ENCODE assay signal across 8 mouse cellular contexts in the genomic region with DNA sequence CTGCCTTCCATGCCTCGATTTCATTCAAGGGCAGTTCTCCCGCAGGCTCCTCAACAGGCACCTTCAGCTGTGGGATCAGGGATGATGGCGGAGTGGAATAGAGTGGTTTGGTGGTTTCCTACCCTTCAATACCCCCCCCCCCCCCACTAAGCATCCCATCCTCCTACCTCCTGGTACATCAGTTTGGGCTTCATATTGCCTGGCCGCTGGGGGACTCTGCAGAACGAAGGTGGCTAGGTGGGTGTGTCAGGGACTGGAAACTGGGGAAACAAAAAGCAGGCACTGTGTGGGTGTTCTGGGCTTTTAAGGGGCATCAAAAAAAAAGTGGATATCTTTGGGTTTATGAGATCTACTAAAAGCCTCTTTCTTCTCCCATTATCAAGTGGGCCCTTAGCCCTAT. TPM values are rescaled to one million over a fixed set of nuclear protein-coding genes. Genes with fewer than 3 reads are reported as not detected.
DNase-seq lines count a peak whose midpoint lies in the region; ATAC-seq and TF ChIP-seq lines count a peak whose summit lies in the region.

No protein-coding gene starts in this region.

- H3K9me3 ChIP-seq in liver, embryonic 11.5 days (ENCODE audit: control insufficient read depth, low read length), result no peaks in the 10 kb centered on the region
- H3K9me3 ChIP-seq in embryonic facial prominence, embryonic 14.5 days (ENCODE audit: control insufficient read depth, low read length), result no peaks in the 10 kb centered on the region
- H3K9me3 ChIP-seq in hindbrain, postnatal 0 days (ENCODE audit: low read length), result no peaks in the 10 kb centered on the region
- H3K9me3 ChIP-seq in midbrain, postnatal 0 days (ENCODE audit: low read length), result no peaks in the 10 kb centered on the region

- WGBS in liver, embryonic 11.5 days, result 50% methylated on average over 5 of the region's 5 CpGs
- 66% methylated on average over 5 of the region's 5 CpGs for WGBS in embryonic facial prominence, embryonic 14.5 days
- 48% methylated on average over 5 of the region's 5 CpGs for WGBS in hindbrain, postnatal 0 days
- WGBS in midbrain, postnatal 0 days, result 62% methylated on average over 5 of the region's 5 CpGs

- H3K27me3 ChIP-seq in liver, embryonic 11.5 days (replicated peaks; ENCODE audit: control insufficient read depth, insufficient read depth, low read length), result no peaks in the 10 kb centered on the region
- H3K27me3 ChIP-seq in embryonic facial prominence, embryonic 14.5 days (replicated peaks; ENCODE audit: control insufficient read depth, insufficient read depth, low read length), result no peaks in the 10 kb centered on the region
- no peaks in the 10 kb centered on the region for H3K27me3 ChIP-seq in hindbrain, postnatal 0 days (ENCODE audit: insufficient read depth, low read length)
- H3K27me3 ChIP-seq in midbrain, postnatal 0 days (ENCODE audit: insufficient read depth, low read length), result no peaks in the 10 kb centered on the region

- peaks cover 47% of the 10 kb centered on the region for H3K4me1 ChIP-seq in liver, embryonic 11.5 days (replicated peaks; ENCODE audit: control insufficient read depth, insufficient read depth, low read length)
- H3K4me1 ChIP-seq in embryonic facial prominence, embryonic 14.5 days (ENCODE audit: control insufficient read depth, insufficient read depth, low read length), result peaks cover 9% of the 10 kb centered on the region
- peaks cover 7% of the 10 kb centered on the region; the same call in 1 of the 2 replicates for H3K4me1 ChIP-seq in hindbrain, postnatal 0 days (ENCODE audit: insufficient read depth, low read length)
- H3K4me1 ChIP-seq in midbrain, postnatal 0 days (ENCODE audit: insufficient read depth, low read length), result peaks cover 8% of the 10 kb centered on the region; the same call in 1 of the 2 replicates

- H3K4me2 ChIP-seq in liver, embryonic 11.5 days, result peak overlapping the region; percentile 93
- H3K4me2 ChIP-seq in embryonic facial prominence, embryonic 14.5 days (ENCODE audit: low read depth, low read length), result peak overlapping the region; percentile 92
- H3K4me2 ChIP-seq in hindbrain, postnatal 0 days (ENCODE audit: low read depth, low read length), result peak overlapping the region; percentile 85
- H3K4me2 ChIP-seq in midbrain, postnatal 0 days (ENCODE audit: low read depth, low read length, poor library complexity, severe bottlenecking), result peak overlapping the region; percentile 76

- peak overlapping the region; percentile 55 for H3K4me3 ChIP-seq in liver, embryonic 11.5 days (ENCODE audit: low read depth, low read length)
- peak overlapping the region; percentile 46 for H3K4me3 ChIP-seq in embryonic facial prominence, embryonic 14.5 days (ENCODE audit: low read depth, low read length)
- peak overlapping the region; percentile 57 for H3K4me3 ChIP-seq in hindbrain, postnatal 0 days (ENCODE audit: low read length)
- peak overlapping the region; percentile 63 for H3K4me3 ChIP-seq in midbrain, postnatal 0 days (ENCODE audit: low read depth, low read length)

- no peak overlapping the region for H3K27ac ChIP-seq in liver, embryonic 11.5 days (ENCODE audit: low read depth, low read length)
- H3K27ac ChIP-seq in embryonic facial prominence, embryonic 14.5 days (replicated peaks; ENCODE audit: low read depth, low read length), result no peak overlapping the region
- H3K27ac ChIP-seq in hindbrain, postnatal 0 days, result no peak overlapping the region
- H3K27ac ChIP-seq in midbrain, postnatal 0 days (ENCODE audit: low read depth, low read length), result peak overlapping the region; percentile 27; the same call in 1 of the 2 replicates

- H3K36me3 ChIP-seq in liver, embryonic 11.5 days (ENCODE audit: control insufficient read depth, insufficient read depth, low read length), result no peaks in the 10 kb centered on the region
- peaks cover 30% of the 10 kb centered on the region for H3K36me3 ChIP-seq in embryonic facial prominence, embryonic 14.5 days (ENCODE audit: control insufficient read depth, insufficient read depth, low read length)
- peaks cover 23% of the 10 kb centered on the region; the same call in 1 of the 2 replicates for H3K36me3 ChIP-seq in hindbrain, postnatal 0 days (ENCODE audit: insufficient read depth, low read length)
- H3K36me3 ChIP-seq in midbrain, postnatal 0 days (ENCODE audit: insufficient read depth, low read length), result peaks cover 36% of the 10 kb centered on the region

- ATAC-seq in liver, embryonic 11.5 days (replicated peaks; ENCODE audit: low FRiP score), result no peak
- no peak for ATAC-seq in embryonic facial prominence, embryonic 14.5 days (ENCODE audit: low read depth)
- ATAC-seq in hindbrain, postnatal 0 days, result no peak
- ATAC-seq in midbrain, postnatal 0 days (ENCODE audit: low FRiP score), result no peak
- no peak for ATAC-seq in erythroid progenitor cell, adult 5-6 weeks (replicated peaks; ENCODE audit: low FRiP score, poor library complexity, severe bottlenecking)

- no peak for TF ChIP-seq CTCF in hindbrain, postnatal 0 days (IDR thresholded peaks at IDR 0.05; ENCODE audit: low read depth)
- TF ChIP-seq CTCF in midbrain, postnatal 0 days (IDR thresholded peaks at IDR 0.05), result no peak

- peak overlapping the region; percentile 74 for H3K9ac ChIP-seq in liver, embryonic 11.5 days (ENCODE audit: low read depth, low read length)
- peak overlapping the region; percentile 69 for H3K9ac ChIP-seq in embryonic facial prominence, embryonic 14.5 days (ENCODE audit: low read depth, low read length)
- peak overlapping the region; percentile 46 for H3K9ac ChIP-seq in hindbrain, postnatal 0 days (replicated peaks; ENCODE audit: low read length)
- H3K9ac ChIP-seq in midbrain, postnatal 0 days (replicated peaks; ENCODE audit: low read length, poor library complexity, severe bottlenecking), result peak overlapping the region; percentile 71

- DNase-seq in liver, embryonic 11.5 days (ENCODE audit: low spot score), result no peak
- DNase-seq in liver, result no peak
- DNase-seq in embryonic facial prominence, embryonic 14.5 days (ENCODE audit: low spot score), result no peak
- DNase-seq in hindbrain, postnatal 0 days (ENCODE audit: low spot score), result no peak
- DNase-seq in midbrain, postnatal 0 days (ENCODE audit: low spot score), result no peak
- no peak for DNase-seq in cerebellum, postnatal 14 days
- DNase-seq in adrenal gland, adult 18-20 months (ENCODE audit: low spot score in 2 of 2), result no peak

RNA-seq across cellular contexts. Expression of gene Pld3, which starts 11.1 kb away (rescaled TPM):
- polyA plus RNA-seq in liver, embryonic 11.5 days (2014; fragmentation: Nextera tagmentation; extraction: Ambion mirVana), result 39.3 and 44.4 TPM in 2 replicates
- 111 TPM in 2 replicates for polyA plus RNA-seq in embryonic facial prominence, embryonic 14.5 days (2014; fragmentation: Nextera tagmentation; extraction: Ambion mirVana)
- total RNA-seq in hindbrain, postnatal 0 days (2014; rRNA removed), result 307 and 308 TPM in 2 replicates
- polyA plus RNA-seq in hindbrain, postnatal 0 days (2015; fragmentation: Nextera tagmentation; extraction: Ambion mirVana), result 268 and 287 TPM in 2 replicates
- total RNA-seq in midbrain, postnatal 0 days (2014; rRNA removed), result 239 and 286 TPM in 2 replicates
- polyA plus RNA-seq in midbrain, postnatal 0 days (2015; fragmentation: Nextera tagmentation; extraction: Ambion mirVana), result 275 and 319 TPM in 2 replicates
- 100 to 1,000 TPM; 123 to 147 TPM for total RNA-seq in adrenal gland, adult 18-20 months (2021)
- 43.2 and 88.0 TPM in 2 replicates for total RNA-seq in erythroid progenitor cell, adult 5-6 weeks (2015; ENCODE audit: low replicate concordance)
- 19.1 and 26.3 TPM in 2 replicates for total RNA-seq in erythroid progenitor cell, adult 5-6 weeks (2017; ENCODE audit: low replicate concordance)

RNA-seq across cellular contexts. Expression of gene 2310022A10Rik, which starts 11.1 kb away (rescaled TPM):
- polyA plus RNA-seq in liver, embryonic 11.5 days (2014; fragmentation: Nextera tagmentation; extraction: Ambion mirVana), result 33.9 and 35.1 TPM in 2 replicates
- 28.7 and 32.7 TPM in 2 replicates for polyA plus RNA-seq in embryonic facial prominence, embryonic 14.5 days (2014; fragmentation: Nextera tagmentation; extraction: Ambion mirVana)
- total RNA-seq in hindbrain, postnatal 0 days (2014; rRNA removed), result 8.1 and 8.2 TPM in 2 replicates
- 25.7 and 26.1 TPM in 2 replicates for polyA plus RNA-seq in hindbrain, postnatal 0 days (2015; fragmentation: Nextera tagmentation; extraction: Ambion mirVana)
- 7.9 and 12.5 TPM in 2 replicates for total RNA-seq in midbrain, postnatal 0 days (2014; rRNA removed)
- polyA plus RNA-seq in midbrain, postnatal 0 days (2015; fragmentation: Nextera tagmentation; extraction: Ambion mirVana), result 29.1 and 31.0 TPM in 2 replicates
- total RNA-seq in adrenal gland, adult 18-20 months (2021), result 10 to 100 TPM; 13.5 to 18.9 TPM
- 11.2 and 18.9 TPM in 2 replicates for total RNA-seq in erythroid progenitor cell, adult 5-6 weeks (2015; ENCODE audit: low replicate concordance)
- total RNA-seq in erythroid progenitor cell, adult 5-6 weeks (2017; ENCODE audit: low replicate concordance), result 1.6 and 6.8 TPM in 2 replicates

RNA-seq across cellular contexts. Expression of gene Hipk4, which starts 18.9 kb away (rescaled TPM):
- 0.33 and 0.40 TPM in 2 replicates for polyA plus RNA-seq in liver, embryonic 11.5 days (2014; fragmentation: Nextera tagmentation; extraction: Ambion mirVana)
- 0.54 and 0.93 TPM in 2 replicates for polyA plus RNA-seq in embryonic facial prominence, embryonic 14.5 days (2014; fragmentation: Nextera tagmentation; extraction: Ambion mirVana)
- 0.73 and 1.8 TPM in 2 replicates for total RNA-seq in hindbrain, postnatal 0 days (2014; rRNA removed)
- polyA plus RNA-seq in hindbrain, postnatal 0 days (2015; fragmentation: Nextera tagmentation; extraction: Ambion mirVana), result 1.6 and 1.9 TPM in 2 replicates
- total RNA-seq in midbrain, postnatal 0 days (2014; rRNA removed), result 0.66 and 1.8 TPM in 2 replicates
- 0.88 and 1.0 TPM in 2 replicates for polyA plus RNA-seq in midbrain, postnatal 0 days (2015; fragmentation: Nextera tagmentation; extraction: Ambion mirVana)
- under 1 TPM; 0.26 to 0.40 TPM for total RNA-seq in adrenal gland, adult 18-20 months (2021)
- not detected in 2 replicates for total RNA-seq in erythroid progenitor cell, adult 5-6 weeks (2015; ENCODE audit: low replicate concordance)
- not detected in 2 replicates for total RNA-seq in erythroid progenitor cell, adult 5-6 weeks (2017; ENCODE audit: low replicate concordance)

RNA-seq across cellular contexts. Expression of gene Prx, which starts 42.8 kb away (rescaled TPM):
- 0.80 and 0.84 TPM in 2 replicates for polyA plus RNA-seq in liver, embryonic 11.5 days (2014; fragmentation: Nextera tagmentation; extraction: Ambion mirVana)
- polyA plus RNA-seq in embryonic facial prominence, embryonic 14.5 days (2014; fragmentation: Nextera tagmentation; extraction: Ambion mirVana), result 2.5 and 2.9 TPM in 2 replicates
- 1.8 and 2.1 TPM in 2 replicates for total RNA-seq in hindbrain, postnatal 0 days (2014; rRNA removed)
- 2.1 and 2.5 TPM in 2 replicates for polyA plus RNA-seq in hindbrain, postnatal 0 days (2015; fragmentation: Nextera tagmentation; extraction: Ambion mirVana)
- total RNA-seq in midbrain, postnatal 0 days (2014; rRNA removed), result 3.2 and 3.4 TPM in 2 replicates
- 1.5 and 1.9 TPM in 2 replicates for polyA plus RNA-seq in midbrain, postnatal 0 days (2015; fragmentation: Nextera tagmentation; extraction: Ambion mirVana)
- 1 to 10 TPM; 2.6 to 3.0 TPM for total RNA-seq in adrenal gland, adult 18-20 months (2021)
- 0.36 and 0.42 TPM in 2 replicates for total RNA-seq in erythroid progenitor cell, adult 5-6 weeks (2015; ENCODE audit: low replicate concordance)
- 1.4 and 5.1 TPM in 2 replicates for total RNA-seq in erythroid progenitor cell, adult 5-6 weeks (2017; ENCODE audit: low replicate concordance)

RNA-seq across cellular contexts. Expression of gene Akt2, which starts 49.4 kb away (rescaled TPM):
- polyA plus RNA-seq in liver, embryonic 11.5 days (2014; fragmentation: Nextera tagmentation; extraction: Ambion mirVana), result 68.4 and 70.1 TPM in 2 replicates
- 114 and 123 TPM in 2 replicates for polyA plus RNA-seq in embryonic facial prominence, embryonic 14.5 days (2014; fragmentation: Nextera tagmentation; extraction: Ambion mirVana)
- total RNA-seq in hindbrain, postnatal 0 days (2014; rRNA removed), result 60.6 and 83.1 TPM in 2 replicates
- 62.3 and 64.0 TPM in 2 replicates for polyA plus RNA-seq in hindbrain, postnatal 0 days (2015; fragmentation: Nextera tagmentation; extraction: Ambion mirVana)
- total RNA-seq in midbrain, postnatal 0 days (2014; rRNA removed), result 42.8 and 46.7 TPM in 2 replicates
- 37.7 and 38.1 TPM in 2 replicates for polyA plus RNA-seq in midbrain, postnatal 0 days (2015; fragmentation: Nextera tagmentation; extraction: Ambion mirVana)
- 100 to 1,000 TPM; 209 to 250 TPM for total RNA-seq in adrenal gland, adult 18-20 months (2021)
- 28.5 and 59.9 TPM in 2 replicates for total RNA-seq in erythroid progenitor cell, adult 5-6 weeks (2015; ENCODE audit: low replicate concordance)
- 25.1 and 48.1 TPM in 2 replicates for total RNA-seq in erythroid progenitor cell, adult 5-6 weeks (2017; ENCODE audit: low replicate concordance)
